Mouse (Mus musculus): ENCODE data around the gene Prex1. TPM values are rescaled to one million over a fixed set of nuclear protein-coding genes. Genes with fewer than 3 reads are reported as not detected.

The Prex1 gene
- polyA plus RNA-seq, 1 experiment from 2014 or later, result 26.6 TPM

GRCm38 (mm10) chr2:166602948-166603347 lies 110.7 kb downstream of the Prex1 start:
- H3K9me3 ChIP-seq (ENCODE audit: control insufficient read depth, low read length), result no peaks in the 10 kb centered on the region
- no peak overlapping the region for H3K4me2 ChIP-seq (ENCODE audit: low read depth, low read length)
- peaks cover 16% of the 10 kb centered on the region for H3K4me1 ChIP-seq (ENCODE audit: control insufficient read depth, insufficient read depth, low read length)
- no peak for DNase-seq (ENCODE audit: low spot score)
- no peaks in the 10 kb centered on the region for H3K36me3 ChIP-seq (ENCODE audit: control insufficient read depth, insufficient read depth, low read length)
- no peak overlapping the region for H3K4me3 ChIP-seq (ENCODE audit: low read depth, low read length)
- ATAC-seq (ENCODE audit: low read depth), result no peak
- WGBS, result 93% methylated on average over 3 of the region's 3 CpGs
- no peak overlapping the region for H3K27ac ChIP-seq (replicated peaks; ENCODE audit: low read depth, low read length)
- no peaks in the 10 kb centered on the region for H3K27me3 ChIP-seq (replicated peaks; ENCODE audit: control insufficient read depth, insufficient read depth, low read length)
- no peak overlapping the region for H3K9ac ChIP-seq (ENCODE audit: low read depth, low read length)

- DNase-seq (ENCODE audit: low spot score) (no peak), ATAC-seq (ENCODE audit: low read depth) (no peak)
- Histone ChIP-seq H3K9me3 (ENCODE audit: control insufficient read depth, low read length) (no peaks in the 10 kb centered on the region), H3K4me3 (ENCODE audit: low read depth, low read length) (no peak overlapping the region), H3K4me2 (ENCODE audit: low read depth, low read length) (no peak overlapping the region), H3K27ac (replicated peaks; ENCODE audit: low read depth, low read length) (no peak overlapping the region), H3K36me3 (ENCODE audit: control insufficient read depth, insufficient read depth, low read length) (no peaks in the 10 kb centered on the region), H3K27me3 (replicated peaks; ENCODE audit: control insufficient read depth, insufficient read depth, low read length) (no peaks in the 10 kb centered on the region), H3K4me1 (ENCODE audit: control insufficient read depth, insufficient read depth, low read length) (peaks cover 14% of the 10 kb centered on the region), H3K9ac (ENCODE audit: low read depth, low read length) (no peak overlapping the region)
- 88% methylated on average over 18 of the region's 18 CpGs for WGBS
Measured at GRCm38 (mm10) chr2:166601420-166601819, 112.2 kb downstream of the Prex1 start.

GRCm38 (mm10) chr2:166598453-166599155 lies 115.0 kb downstream of the Prex1 start:
- no peak overlapping the region for H3K27ac ChIP-seq (replicated peaks; ENCODE audit: low read depth, low read length)
- ATAC-seq (ENCODE audit: low read depth) (no peak), DNase-seq (ENCODE audit: low spot score) (no peak)
- no peaks in the 10 kb centered on the region for H3K4me1 ChIP-seq (ENCODE audit: control insufficient read depth, insufficient read depth, low read length)
- WGBS, result 86% methylated on average over 12 of the region's 12 CpGs
- no peaks in the 10 kb centered on the region for H3K36me3 ChIP-seq (ENCODE audit: control insufficient read depth, insufficient read depth, low read length)
- H3K27me3 ChIP-seq (replicated peaks; ENCODE audit: control insufficient read depth, insufficient read depth, low read length), result no peaks in the 10 kb centered on the region
- no peak overlapping the region for H3K4me3 ChIP-seq (ENCODE audit: low read depth, low read length)
- no peak overlapping the region for H3K4me2 ChIP-seq (ENCODE audit: low read depth, low read length)
- H3K9ac ChIP-seq (ENCODE audit: low read depth, low read length), result no peak overlapping the region
- no peaks in the 10 kb centered on the region for H3K9me3 ChIP-seq (ENCODE audit: control insufficient read depth, low read length)

GRCm38 (mm10) chr2:166597763-166598162 lies 115.9 kb downstream of the Prex1 start:
- ATAC-seq (ENCODE audit: low read depth), result no peak

GRCm38 (mm10) chr2:166592034-166592912 lies 121.4 kb downstream of the Prex1 start:
- Histone ChIP-seq H3K27me3 (replicated peaks; ENCODE audit: control insufficient read depth, insufficient read depth, low read length) (no peaks in the 10 kb centered on the region), H3K4me3 (ENCODE audit: low read depth, low read length) (no peak overlapping the region), H3K36me3 (ENCODE audit: control insufficient read depth, insufficient read depth, low read length) (peaks cover 23% of the 10 kb centered on the region; the same call in 1 of the 2 replicates), H3K4me1 (ENCODE audit: control insufficient read depth, insufficient read depth, low read length) (no peaks in the 10 kb centered on the region), H3K9ac (ENCODE audit: low read depth, low read length) (no peak overlapping the region), H3K4me2 (ENCODE audit: low read depth, low read length) (no peak overlapping the region), H3K27ac (replicated peaks; ENCODE audit: low read depth, low read length) (no peak overlapping the region), H3K9me3 (ENCODE audit: control insufficient read depth, low read length) (no peaks in the 10 kb centered on the region)
- ATAC-seq (ENCODE audit: low read depth), result no peak
- DNase-seq (ENCODE audit: low spot score), result peak; percentile 57
- 48% methylated on average over 20 of the region's 21 CpGs for WGBS

More at GRCm38 (mm10) chr2:166597763-166598162, 115.9 kb downstream of the Prex1 start:
- 58% methylated on average over 6 of the region's 6 CpGs for WGBS
- Histone ChIP-seq H3K27ac (replicated peaks; ENCODE audit: low read depth, low read length) (no peak overlapping the region), H3K4me2 (ENCODE audit: low read depth, low read length) (no peak overlapping the region), H3K27me3 (replicated peaks; ENCODE audit: control insufficient read depth, insufficient read depth, low read length) (no peaks in the 10 kb centered on the region), H3K9ac (ENCODE audit: low read depth, low read length) (no peak overlapping the region), H3K9me3 (ENCODE audit: control insufficient read depth, low read length) (no peaks in the 10 kb centered on the region), H3K4me1 (ENCODE audit: control insufficient read depth, insufficient read depth, low read length) (no peaks in the 10 kb centered on the region), H3K36me3 (ENCODE audit: control insufficient read depth, insufficient read depth, low read length) (no peaks in the 10 kb centered on the region), H3K4me3 (ENCODE audit: low read depth, low read length) (no peak overlapping the region)
- no peak for DNase-seq (ENCODE audit: low spot score)

GRCm38 (mm10) chr2:166584491-166584890 lies 129.1 kb downstream of the Prex1 start:
- Histone ChIP-seq H3K27ac (replicated peaks; ENCODE audit: low read depth, low read length) (no peak overlapping the region), H3K4me1 (ENCODE audit: control insufficient read depth, insufficient read depth, low read length) (no peaks in the 10 kb centered on the region), H3K27me3 (replicated peaks; ENCODE audit: control insufficient read depth, insufficient read depth, low read length) (no peaks in the 10 kb centered on the region)

GRCm38 (mm10) chr2:166583292-166583691 lies 130.3 kb downstream of the Prex1 start:
- Histone ChIP-seq H3K9me3 (ENCODE audit: control insufficient read depth, low read length) (no peaks in the 10 kb centered on the region), H3K9ac (ENCODE audit: low read depth, low read length) (no peak overlapping the region), H3K27me3 (replicated peaks; ENCODE audit: control insufficient read depth, insufficient read depth, low read length) (no peaks in the 10 kb centered on the region), H3K4me2 (ENCODE audit: low read depth, low read length) (no peak overlapping the region), H3K4me1 (ENCODE audit: control insufficient read depth, insufficient read depth, low read length) (no peaks in the 10 kb centered on the region), H3K27ac (replicated peaks; ENCODE audit: low read depth, low read length) (no peak overlapping the region), H3K4me3 (ENCODE audit: low read depth, low read length) (no peak overlapping the region), H3K36me3 (ENCODE audit: control insufficient read depth, insufficient read depth, low read length) (peaks cover 45% of the 10 kb centered on the region)
- no peak for DNase-seq (ENCODE audit: low spot score)
- no peak for ATAC-seq (ENCODE audit: low read depth)
- WGBS, result 87% methylated on average over 5 of the region's 5 CpGs

More at GRCm38 (mm10) chr2:166584491-166584890, 129.1 kb downstream of the Prex1 start:
- 80% methylated on average over 3 of the region's 3 CpGs for WGBS
- H3K36me3 ChIP-seq (ENCODE audit: control insufficient read depth, insufficient read depth, low read length), result peaks cover 50% of the 10 kb centered on the region
- ATAC-seq (ENCODE audit: low read depth) (no peak), DNase-seq (ENCODE audit: low spot score) (no peak)
- no peak overlapping the region for H3K4me3 ChIP-seq (ENCODE audit: low read depth, low read length)
- no peak overlapping the region for H3K4me2 ChIP-seq (ENCODE audit: low read depth, low read length)
- H3K9me3 ChIP-seq (ENCODE audit: control insufficient read depth, low read length), result no peaks in the 10 kb centered on the region
- H3K9ac ChIP-seq (ENCODE audit: low read depth, low read length), result no peak overlapping the region

GRCm38 (mm10) chr2:166581881-166582583 lies 131.6 kb downstream of the Prex1 start:
- Histone ChIP-seq H3K4me3 (ENCODE audit: low read depth, low read length) (no peak overlapping the region), H3K36me3 (ENCODE audit: control insufficient read depth, insufficient read depth, low read length) (peaks cover 57% of the 10 kb centered on the region), H3K4me1 (ENCODE audit: control insufficient read depth, insufficient read depth, low read length) (no peaks in the 10 kb centered on the region), H3K9me3 (ENCODE audit: control insufficient read depth, low read length) (no peaks in the 10 kb centered on the region), H3K4me2 (ENCODE audit: low read depth, low read length) (no peak overlapping the region), H3K27ac (replicated peaks; ENCODE audit: low read depth, low read length) (no peak overlapping the region), H3K27me3 (replicated peaks; ENCODE audit: control insufficient read depth, insufficient read depth, low read length) (no peaks in the 10 kb centered on the region), H3K9ac (ENCODE audit: low read depth, low read length) (no peak overlapping the region)
- WGBS, result 91% methylated on average over 21 of the region's 21 CpGs
- DNase-seq (ENCODE audit: low spot score), result no peak
- ATAC-seq (ENCODE audit: low read depth), result no peak
